Mouse (Mus musculus) hindbrain, embryonic 12.5 days (tissue): ENCODE data around the gene Plekhg4. TPM values are rescaled to one million over a fixed set of nuclear protein-coding genes. Genes with fewer than 3 reads are reported as not detected.

Source experiments
- ATAC-seq: fragments of 200-750 bp; cut with Nextera tagmentation; 2 replicates; pipeline ENCODE4 v1.8.0; 2017; ENCODE audit warnings: moderate TSS enrichment; ENCODE audit not compliant: low FRiP score
- H3K27ac ChIP-seq: fragments of 300-500 bp; sonication (generic); 2 replicates; pipeline ENCODE4 v1.5.1; 2016; ENCODE audit warnings: mild to moderate bottlenecking
- H3K27me3 ChIP-seq: fragments of 300-500 bp; sonication (generic); 2 replicates; pipeline ENCODE4 v1.6.1; 2016; ENCODE audit warnings: mild to moderate bottlenecking
- H3K36me3 ChIP-seq: fragments of 300-500 bp; sonication (generic); 2 replicates; pipeline ENCODE4 v1.6.1; 2016; ENCODE audit warnings: mild to moderate bottlenecking
- H3K4me1 ChIP-seq: fragments of 300-500 bp; sonication (generic); 2 replicates; pipeline ENCODE4 v1.6.1; 2016
- H3K4me2 ChIP-seq: fragments of 300-500 bp; sonication (generic); replicated peaks from 2 replicates; pipeline ENCODE4 v1.6.1; 2016; ENCODE audit warnings: mild to moderate bottlenecking
- H3K4me3 ChIP-seq: fragments of 300-500 bp; sonication (generic); 2 replicates; pipeline ENCODE4 v1.5.1; 2016; ENCODE audit warnings: mild to moderate bottlenecking
- H3K9ac ChIP-seq: fragments of 300-500 bp; sonication (generic); 2 replicates; pipeline ENCODE4 v1.6.1; 2016; ENCODE audit warnings: mild to moderate bottlenecking, moderate library complexity
- H3K9me3 ChIP-seq: fragments of 300-500 bp; sonication (generic); replicated peaks from 2 replicates; pipeline ENCODE4 v1.6.1; 2016; ENCODE audit warnings: mild to moderate bottlenecking
- WGBS: fragments of 180-500 bp; shearing (Covaris S2); methylation state at CpG from one replicate; pipeline ENCODE4 v1.1.7; 2016; 5-methylcytosine and 5-hydroxymethylcytosine counted together
- polyA plus RNA-seq: library from polyadenylated mRNA; unstranded; fragments of >200 nt; fragmentation: Nextera tagmentation; extraction: Ambion mirVana; gene quantifications from 2 replicates; pipeline ENCODE4 v1.2.1, GENCODE M21; 2016

Plekhg4 gene
- polyA plus RNA-seq, 1 experiment from 2014 or later = 0.93 TPM

DNA sequence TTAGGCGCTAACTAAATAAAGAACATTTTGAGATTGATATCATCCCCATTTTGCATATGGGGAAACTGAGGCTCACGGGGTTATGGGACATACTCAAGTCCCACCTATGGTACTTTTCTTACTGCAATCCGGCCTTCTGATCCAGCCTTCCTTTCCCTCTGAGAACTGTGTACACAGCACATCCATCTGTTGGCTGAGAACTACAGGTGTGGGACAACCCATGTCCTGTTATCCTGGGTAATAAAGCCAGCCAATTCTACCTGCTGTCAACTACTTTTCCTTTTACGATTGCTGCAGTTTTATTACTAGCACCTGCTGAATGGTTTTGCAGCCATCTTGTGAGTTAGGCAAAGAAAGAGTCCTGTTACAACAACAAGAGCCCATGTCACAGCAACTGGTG, 18.5 kb upstream of the Plekhg4 start:
- Histone ChIP-seq H3K9ac (no peak overlapping the region), H3K4me1 (peaks cover 18% of the 10 kb centered on the region), H3K4me2 (no peak overlapping the region), H3K27ac (no peak overlapping the region), H3K27me3 (0 out of 2 replicates have a peak, but pooled peaks cover 7% of the 10 kb centered on the region), H3K36me3 (peaks cover 12% of the 10 kb centered on the region; the same call in 1 of the 2 replicates), H3K9me3 (no peaks in the 10 kb centered on the region), H3K4me3 (no peak overlapping the region)
- WGBS = 87% methylated on average over 4 of the region's 4 CpGs
- ATAC-seq = no peak

DNA sequence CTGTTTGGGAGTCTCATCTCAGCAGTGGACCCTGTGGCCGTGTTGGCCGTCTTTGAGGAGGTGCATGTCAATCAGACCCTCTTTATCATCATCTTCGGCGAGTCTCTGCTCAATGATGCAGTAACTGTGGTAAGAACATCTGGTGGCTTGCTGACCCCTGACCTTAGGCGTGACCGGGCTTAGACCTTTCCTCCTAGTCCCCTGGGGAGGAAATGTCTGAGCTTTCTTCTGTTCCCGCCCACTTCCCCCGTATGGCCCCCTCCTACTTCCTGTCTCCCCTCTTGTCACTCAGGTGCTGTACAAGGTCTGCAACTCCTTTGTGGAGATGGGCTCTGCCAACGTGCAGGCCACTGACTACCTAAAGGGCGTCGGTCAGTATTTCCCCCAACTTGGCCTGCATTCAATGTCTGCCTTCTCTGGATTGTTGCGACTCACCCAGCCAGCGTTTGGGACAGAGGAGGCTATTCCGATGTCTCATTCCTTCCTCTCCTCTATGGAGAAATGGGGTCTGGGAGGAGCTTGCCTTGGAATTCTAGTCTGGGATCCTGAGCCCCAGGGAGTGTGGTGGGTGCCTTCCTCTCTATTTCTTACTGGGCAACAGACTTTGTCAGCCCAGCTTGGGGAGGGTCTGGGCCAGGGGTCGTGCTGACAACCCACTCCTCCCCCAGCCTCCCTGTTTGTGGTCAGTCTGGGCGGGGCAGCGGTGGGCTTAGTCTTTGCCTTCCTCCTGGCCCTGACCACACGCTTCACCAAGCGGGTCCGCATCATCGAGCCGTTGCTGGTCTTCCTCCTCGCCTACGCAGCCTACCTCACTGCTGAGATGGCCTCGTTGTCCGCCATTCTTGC, 17.7 kb upstream of the Plekhg4 start:
- 54% methylated on average over 26 of the region's 26 CpGs for WGBS
- Histone ChIP-seq H3K27ac (no peak overlapping the region), H3K36me3 (peaks cover 12% of the 10 kb centered on the region; the same call in 1 of the 2 replicates), H3K4me1 (peaks cover 13% of the 10 kb centered on the region), H3K4me2 (no peak overlapping the region), H3K9me3 (no peaks in the 10 kb centered on the region), H3K4me3 (no peak overlapping the region), H3K9ac (no peak overlapping the region), H3K27me3 (0 out of 2 replicates have a peak, but pooled peaks cover 7% of the 10 kb centered on the region)
- no peak for ATAC-seq

DNA sequence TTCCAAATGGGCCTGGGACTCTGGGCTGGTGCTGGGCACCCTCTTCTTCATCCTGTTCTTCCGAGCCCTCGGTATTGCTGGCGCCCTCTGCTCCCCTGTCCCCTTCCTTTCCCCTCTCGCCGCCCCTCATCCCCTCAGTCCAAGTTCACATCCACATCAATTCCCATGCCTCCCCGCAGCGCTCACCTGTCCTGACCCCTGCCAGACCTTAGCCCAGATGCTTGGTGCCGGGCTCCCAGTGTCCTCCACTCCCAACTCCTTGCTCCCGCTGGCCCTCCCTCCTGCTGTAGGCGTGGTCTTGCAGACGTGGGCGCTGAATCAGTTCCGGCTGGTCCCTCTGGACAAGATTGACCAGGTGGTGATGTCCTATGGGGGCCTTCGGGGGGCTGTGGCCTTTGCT, 16.4 kb upstream of the Plekhg4 start:
- Histone ChIP-seq H3K4me3 (no peak overlapping the region), H3K4me2 (no peak overlapping the region), H3K4me1 (peaks cover 10% of the 10 kb centered on the region; the same call in 1 of the 2 replicates), H3K27me3 (0 out of 2 replicates have a peak, but pooled peaks cover 4% of the 10 kb centered on the region), H3K9me3 (no peaks in the 10 kb centered on the region), H3K9ac (no peak overlapping the region), H3K27ac (no peak overlapping the region), H3K36me3 (peaks cover 12% of the 10 kb centered on the region; the same call in 1 of the 2 replicates)
- WGBS = 88% methylated on average over 14 of the region's 14 CpGs
- ATAC-seq = no peak

DNA sequence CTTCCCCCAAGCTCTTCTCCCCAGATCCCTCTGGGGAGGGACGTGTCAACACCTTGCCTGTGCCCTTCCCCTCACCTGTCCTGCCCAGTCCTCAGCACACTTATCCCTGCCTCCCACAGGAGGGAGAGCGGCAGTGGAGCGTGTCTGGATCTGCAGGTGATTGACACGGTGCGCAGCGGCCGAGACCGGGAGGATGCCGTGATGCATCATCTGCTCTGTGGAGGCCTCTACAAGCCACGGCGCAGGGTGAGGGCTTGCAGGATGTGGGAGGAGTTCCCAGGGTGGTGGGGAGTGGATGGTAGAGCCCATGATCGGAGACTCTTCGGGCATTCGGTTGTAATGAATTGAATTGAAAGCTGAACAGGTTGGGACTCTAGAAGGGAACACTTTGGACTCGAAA, 13.9 kb upstream of the Plekhg4 start:
- Histone ChIP-seq H3K4me2 (no peak overlapping the region), H3K27me3 (0 out of 2 replicates have a peak, but pooled peaks cover 4% of the 10 kb centered on the region), H3K27ac (no peak overlapping the region), H3K4me1 (peaks cover 10% of the 10 kb centered on the region; the same call in 1 of the 2 replicates), H3K36me3 (peaks cover 10% of the 10 kb centered on the region; the same call in 1 of the 2 replicates), H3K4me3 (no peak overlapping the region), H3K9me3 (no peaks in the 10 kb centered on the region), H3K9ac (peak overlapping the region; percentile 18; the same call in 1 of the 2 replicates)
- 61% methylated on average over 15 of the region's 15 CpGs for WGBS
- ATAC-seq = peak; percentile 19; the same call in 1 of the 2 replicates

DNA sequence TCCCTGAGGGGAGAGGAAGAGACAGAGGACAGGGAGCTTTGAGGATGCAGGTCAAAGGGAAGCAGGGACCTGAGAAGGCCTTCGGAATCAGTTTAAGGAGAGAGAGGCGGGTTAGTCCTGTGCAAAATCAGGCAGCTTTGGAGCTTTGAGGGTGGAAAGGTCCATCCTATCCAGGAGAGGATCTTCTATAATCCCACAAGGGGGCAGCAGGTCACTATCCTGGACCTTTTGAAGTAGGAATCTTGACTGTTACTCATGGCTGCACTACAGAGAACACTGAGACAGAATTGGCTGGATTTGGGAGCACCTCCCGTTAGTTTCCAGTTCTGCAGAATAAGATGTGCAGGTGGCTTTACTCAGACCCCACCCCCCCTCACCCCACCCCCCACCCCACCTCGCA, 13.4 kb upstream of the Plekhg4 start:
- Histone ChIP-seq H3K9ac (peak overlapping the region; percentile 18; the same call in 1 of the 2 replicates), H3K9me3 (no peaks in the 10 kb centered on the region), H3K27ac (no peak overlapping the region), H3K36me3 (peaks cover 13% of the 10 kb centered on the region; the same call in 1 of the 2 replicates), H3K4me1 (peaks cover 10% of the 10 kb centered on the region; the same call in 1 of the 2 replicates), H3K4me3 (no peak overlapping the region), H3K27me3 (0 out of 2 replicates have a peak, but pooled peaks cover 4% of the 10 kb centered on the region), H3K4me2 (no peak overlapping the region)
- 0 out of 2 replicates have a peak, but pooled peaks have one; percentile 47 for ATAC-seq
- 49% methylated on average over 4 of the region's 4 CpGs for WGBS

DNA sequence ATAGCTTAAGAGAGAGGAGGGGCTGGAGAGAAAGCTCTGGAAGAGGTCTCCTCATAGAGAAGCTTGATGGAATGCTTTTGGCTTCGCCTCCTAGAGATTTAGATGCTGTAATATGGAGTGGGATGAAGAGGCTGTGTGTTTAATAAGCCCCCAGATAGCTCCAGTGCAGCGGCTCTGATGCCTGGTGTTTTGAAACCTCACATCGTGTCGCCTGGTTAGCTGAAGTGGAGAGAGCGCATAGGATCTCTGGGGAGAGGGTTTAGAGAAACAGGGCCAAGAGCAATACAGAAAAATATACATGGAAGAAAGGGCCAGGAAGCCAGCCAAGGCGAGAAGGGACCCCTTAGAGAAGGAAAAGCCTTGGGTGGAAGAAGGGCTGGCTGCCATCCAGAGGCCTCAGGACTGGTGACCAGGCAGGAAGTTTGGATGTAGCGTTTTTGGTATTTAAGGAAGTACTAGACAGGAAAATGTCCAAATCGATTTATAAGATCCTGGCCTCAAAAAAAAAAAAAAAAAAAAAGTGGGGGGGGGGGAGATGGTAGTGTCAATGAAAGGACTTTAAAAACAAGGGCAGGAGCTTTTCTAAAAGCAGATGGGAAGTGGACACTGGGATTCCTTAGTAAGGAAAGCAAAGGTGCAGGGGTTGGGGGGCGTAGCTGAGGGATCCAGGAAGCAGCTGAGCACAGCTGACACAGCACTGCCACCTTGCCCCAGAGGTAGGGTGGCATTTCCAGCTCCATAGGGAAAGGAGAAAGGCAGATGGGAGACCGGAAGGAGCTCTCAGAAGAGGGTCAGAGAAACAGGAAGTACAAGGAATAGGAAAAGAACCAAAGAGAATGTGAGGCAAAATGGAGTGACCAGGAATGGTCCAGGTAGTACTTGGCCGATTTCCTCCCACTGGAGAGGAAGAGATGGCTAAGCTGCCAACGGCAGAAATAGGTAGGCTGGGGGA, 11.0 kb upstream of the Plekhg4 start:
- Histone ChIP-seq H3K4me1 (0 out of 2 replicates have a peak, but pooled peaks cover 6% of the 10 kb centered on the region), H3K4me3 (no peak overlapping the region), H3K36me3 (peaks cover 5% of the 10 kb centered on the region), H3K27ac (no peak overlapping the region), H3K27me3 (0 out of 2 replicates have a peak, but pooled peaks cover 4% of the 10 kb centered on the region), H3K9me3 (no peaks in the 10 kb centered on the region), H3K4me2 (no peak overlapping the region), H3K9ac (no peak overlapping the region)
- no peak for ATAC-seq
- WGBS = 83% methylated on average over 12 of the region's 12 CpGs

DNA sequence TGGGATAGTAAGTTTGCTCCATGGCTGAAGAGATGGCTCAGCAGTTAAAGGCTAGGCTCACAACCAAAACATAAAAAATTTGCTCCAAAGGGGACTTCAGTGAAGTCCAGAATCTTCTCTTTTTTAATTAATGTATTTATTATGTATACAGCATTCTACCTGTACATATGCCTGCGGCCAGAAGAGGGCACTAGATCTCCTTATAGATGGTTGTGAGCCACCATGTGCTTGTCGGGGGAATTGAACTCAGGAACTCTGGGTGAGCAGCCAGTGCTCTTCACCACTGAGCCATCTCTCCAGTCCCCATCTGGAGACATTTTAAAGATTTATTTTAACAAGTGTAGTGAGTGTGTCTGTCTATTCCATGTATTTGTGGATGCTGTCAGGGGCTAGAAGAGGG, 6.0 kb upstream of the Plekhg4 start:
- no peak for ATAC-seq
- Histone ChIP-seq H3K36me3 (peaks cover 13% of the 10 kb centered on the region; the same call in 1 of the 2 replicates), H3K27me3 (no peaks in the 10 kb centered on the region), H3K4me1 (no peaks in the 10 kb centered on the region), H3K9me3 (no peaks in the 10 kb centered on the region), H3K27ac (no peak overlapping the region), H3K9ac (no peak overlapping the region), H3K4me3 (no peak overlapping the region), H3K4me2 (no peak overlapping the region)
- WGBS = 68% methylated on average over 2 of the region's 2 CpGs

DNA sequence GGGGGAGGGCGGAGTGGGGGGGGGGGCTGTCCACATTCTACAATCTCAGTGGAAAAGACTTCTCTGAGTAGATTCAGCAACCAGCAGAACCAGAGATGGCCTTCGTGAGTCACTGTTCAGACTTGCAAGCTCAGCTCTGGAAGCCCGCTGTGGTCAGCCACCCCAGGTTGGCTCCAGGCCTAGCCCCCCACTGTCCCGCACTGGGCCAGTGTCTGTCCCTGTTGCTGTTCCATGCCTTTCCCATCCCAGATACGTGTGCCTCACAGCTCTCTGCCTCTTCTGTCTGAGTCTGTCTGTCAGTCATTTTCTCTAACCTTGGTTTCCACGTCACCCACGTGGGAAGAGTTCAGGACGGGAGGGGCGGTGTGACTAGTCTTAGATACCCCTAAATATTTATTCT, 601 bp upstream of the Plekhg4 start:
- Histone ChIP-seq H3K27me3 (no peaks in the 10 kb centered on the region), H3K9ac (no peak overlapping the region), H3K9me3 (peaks cover 5% of the 10 kb centered on the region; the same call in 1 of the 2 replicates), H3K4me3 (no peak overlapping the region), H3K27ac (no peak overlapping the region), H3K4me2 (no peak overlapping the region), H3K4me1 (peaks cover 12% of the 10 kb centered on the region; the same call in 1 of the 2 replicates), H3K36me3 (peaks cover 6% of the 10 kb centered on the region; the same call in 1 of the 2 replicates)
- WGBS = 73% methylated on average over 9 of the region's 9 CpGs
- ATAC-seq = no peak

DNA sequence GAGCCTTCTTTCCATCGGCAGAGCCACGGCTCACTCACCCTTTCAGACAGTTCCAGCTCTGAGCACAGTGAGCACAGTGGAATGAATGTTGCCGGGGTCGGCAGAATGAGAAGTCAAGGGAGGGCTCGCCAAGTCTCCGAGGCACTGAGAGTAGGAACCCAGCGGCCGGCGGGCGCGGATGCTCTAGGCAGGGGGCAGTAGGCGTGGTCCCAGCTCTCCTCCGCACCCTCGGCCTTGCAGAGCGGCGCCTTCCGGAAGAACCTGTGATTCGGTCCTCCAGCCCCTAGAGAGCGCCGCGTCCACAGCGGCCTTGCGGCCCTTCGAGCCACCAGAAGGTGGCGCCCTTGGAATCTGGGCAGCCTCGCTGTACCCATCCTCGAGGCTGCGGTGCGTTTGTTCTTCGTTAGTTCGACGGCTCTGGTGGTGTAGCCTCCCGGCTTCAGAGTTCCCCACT, 1.5 kb downstream of the Plekhg4 start:
- Histone ChIP-seq H3K4me3 (0 out of 2 replicates have a peak overlapping the region, but pooled peaks have one; percentile 1), H3K9me3 (peaks cover 5% of the 10 kb centered on the region; the same call in 1 of the 2 replicates), H3K4me2 (peak overlapping the region; percentile 45), H3K27me3 (no peaks in the 10 kb centered on the region), H3K9ac (no peak overlapping the region), H3K36me3 (0 out of 2 replicates have a peak, but pooled peaks cover 3% of the 10 kb centered on the region), H3K27ac (no peak overlapping the region), H3K4me1 (peaks cover 18% of the 10 kb centered on the region; the same call in 1 of the 2 replicates)
- 27% methylated on average over 33 of the region's 33 CpGs for WGBS
- ATAC-seq = peak; percentile 41

DNA sequence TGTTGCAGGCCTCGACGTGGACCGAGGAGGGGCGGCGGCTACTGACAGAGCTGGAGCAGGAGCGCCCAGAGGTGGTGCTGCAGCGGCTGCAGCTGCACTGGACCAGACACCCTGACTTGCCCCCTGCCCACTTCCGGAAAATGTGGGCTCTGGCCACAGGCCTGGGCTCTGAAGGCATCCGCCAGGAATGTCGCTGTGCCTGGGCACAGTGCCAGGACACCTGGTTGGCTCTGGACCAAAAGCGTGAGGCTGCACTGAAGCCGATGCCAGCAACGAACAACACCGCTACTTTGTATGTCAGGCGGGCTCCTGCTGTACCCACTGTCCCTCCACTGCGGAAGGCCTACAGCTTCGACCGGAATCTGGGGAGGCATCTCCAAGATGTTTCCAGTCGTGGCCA, 5.6 kb downstream of the Plekhg4 start:
- H3K4me2 ChIP-seq = no peak overlapping the region
- peaks cover 15% of the 10 kb centered on the region; the same call in 1 of the 2 replicates for H3K4me1 ChIP-seq
- H3K27me3 ChIP-seq = no peaks in the 10 kb centered on the region
- no peaks in the 10 kb centered on the region for H3K36me3 ChIP-seq
- 74% methylated on average over 19 of the region's 19 CpGs for WGBS
- H3K9ac ChIP-seq = no peak overlapping the region
- 0 out of 2 replicates have a peak overlapping the region, but pooled peaks have one; percentile 23 for H3K27ac ChIP-seq
- no peak overlapping the region for H3K4me3 ChIP-seq
- peaks cover 5% of the 10 kb centered on the region; the same call in 1 of the 2 replicates for H3K9me3 ChIP-seq
- no peak for ATAC-seq

DNA sequence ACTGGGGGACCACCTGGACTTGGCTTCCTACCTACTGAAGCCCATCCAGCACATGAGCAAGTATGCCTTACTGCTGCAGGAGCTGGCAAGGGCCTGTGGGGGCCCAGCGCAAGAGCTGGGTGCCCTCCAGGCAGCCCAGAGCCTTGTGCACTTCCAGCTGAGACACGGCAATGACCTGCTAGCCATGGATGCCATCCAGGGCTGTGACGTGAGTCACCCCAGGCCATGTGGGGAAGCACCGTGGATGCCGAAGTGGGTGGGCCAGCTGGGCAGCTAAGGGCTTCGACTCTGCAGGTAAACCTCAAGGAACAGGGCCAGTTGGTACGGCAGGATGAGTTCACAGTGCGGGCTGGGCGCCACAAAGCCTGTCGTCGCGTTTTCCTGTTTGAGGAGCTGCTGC, 7.2 kb downstream of the Plekhg4 start:
- Histone ChIP-seq H3K27me3 (no peaks in the 10 kb centered on the region), H3K36me3 (no peaks in the 10 kb centered on the region), H3K4me3 (no peak overlapping the region), H3K27ac (no peak overlapping the region), H3K9ac (no peak overlapping the region), H3K9me3 (no peaks in the 10 kb centered on the region), H3K4me1 (peaks cover 10% of the 10 kb centered on the region; the same call in 1 of the 2 replicates), H3K4me2 (no peak overlapping the region)
- ATAC-seq = no peak
- 83% methylated on average over 12 of the region's 12 CpGs for WGBS
